Mouse (Mus musculus): ENCODE results near the gene Car11.

The Car11 gene

DNA sequence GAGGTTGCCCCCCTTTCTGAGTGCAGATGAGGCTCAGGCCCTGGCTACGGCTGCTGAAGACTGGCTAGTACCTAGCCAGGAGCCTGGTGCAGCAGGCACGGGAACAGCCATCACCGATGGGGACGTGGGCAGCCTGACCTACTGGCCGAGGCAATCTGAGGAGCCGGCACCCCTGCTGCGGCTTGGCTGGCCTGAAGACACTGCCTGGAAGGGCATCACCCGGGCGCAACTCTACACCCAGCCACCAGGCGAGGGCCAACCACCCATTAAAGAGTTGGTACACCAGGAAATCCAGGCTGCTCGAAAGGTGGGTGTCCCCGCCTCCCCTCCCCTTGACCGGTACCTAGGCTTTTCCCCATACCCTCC is 22.7 kb downstream of the Car11 start:
- DNase-seq (ENCODE audit: low spot score in 2 of 2): peak in 1 of 2 experiments; percentile 2

DNA sequence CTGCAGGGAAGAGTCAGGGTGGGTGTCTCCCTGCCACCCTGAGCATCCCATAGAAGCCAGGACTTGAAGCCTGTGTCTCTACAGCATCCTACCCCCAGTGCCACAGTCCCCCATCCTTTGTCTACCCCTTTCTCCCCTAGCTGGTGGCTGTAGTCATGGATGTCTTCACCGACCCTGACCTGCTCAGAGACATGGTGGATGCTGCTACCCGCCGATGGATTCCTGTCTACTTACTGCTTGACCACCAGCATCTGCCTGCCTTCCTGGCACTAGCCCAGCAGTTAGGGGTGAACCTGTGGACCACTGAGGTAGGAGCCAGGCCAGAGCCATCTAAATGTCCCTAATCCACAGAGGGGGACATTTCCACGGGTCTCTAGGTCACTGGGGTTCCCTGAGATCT is 23.7 kb downstream of the Car11 start:
- no peak for DNase-seq (ENCODE audit: low spot score in 2 of 2)

DNA sequence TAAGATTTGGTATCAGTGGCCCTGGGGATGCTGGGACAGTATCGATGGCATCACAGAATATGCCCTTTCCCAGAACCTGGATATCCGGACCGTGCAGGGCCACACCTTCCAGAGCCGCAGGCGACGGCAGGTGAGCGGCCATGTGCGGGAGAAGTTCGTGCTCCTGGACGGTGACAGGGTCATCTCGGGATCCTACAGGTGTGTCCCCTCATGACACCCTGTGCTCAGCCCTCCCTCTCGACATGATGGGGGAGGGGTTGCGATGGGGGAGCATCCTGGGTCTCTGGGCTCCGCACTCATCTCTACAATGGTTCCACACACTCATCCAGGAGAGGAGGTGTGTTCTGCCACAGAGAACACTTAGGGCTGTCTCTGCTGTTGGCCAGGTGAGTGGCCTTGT is 24.1 kb downstream of the Car11 start:
- DNase-seq (ENCODE audit: low spot score in 2 of 2): no peak

DNA sequence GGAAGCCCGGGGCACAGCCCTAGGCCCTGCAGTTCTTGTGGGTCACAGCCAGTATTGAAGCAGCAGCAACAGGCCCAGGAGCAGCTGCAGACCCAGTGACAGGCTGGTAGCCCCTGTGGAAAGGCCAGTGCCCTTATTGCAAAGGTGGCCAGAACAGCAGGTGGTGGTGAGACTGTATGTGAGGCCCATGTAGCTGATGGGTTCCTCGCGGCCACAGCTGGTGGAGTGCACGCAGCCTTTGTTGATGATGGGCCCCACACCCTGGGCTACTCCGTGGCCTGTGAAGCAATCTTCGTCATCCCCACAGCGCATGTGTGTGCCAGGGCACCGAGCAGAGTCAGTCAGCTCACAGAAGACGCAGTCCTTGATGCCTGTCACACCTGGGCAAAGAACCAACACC is 25.5 kb downstream of the Car11 start:
- DNase-seq (ENCODE audit: low spot score in 2 of 2): no peak

DNA sequence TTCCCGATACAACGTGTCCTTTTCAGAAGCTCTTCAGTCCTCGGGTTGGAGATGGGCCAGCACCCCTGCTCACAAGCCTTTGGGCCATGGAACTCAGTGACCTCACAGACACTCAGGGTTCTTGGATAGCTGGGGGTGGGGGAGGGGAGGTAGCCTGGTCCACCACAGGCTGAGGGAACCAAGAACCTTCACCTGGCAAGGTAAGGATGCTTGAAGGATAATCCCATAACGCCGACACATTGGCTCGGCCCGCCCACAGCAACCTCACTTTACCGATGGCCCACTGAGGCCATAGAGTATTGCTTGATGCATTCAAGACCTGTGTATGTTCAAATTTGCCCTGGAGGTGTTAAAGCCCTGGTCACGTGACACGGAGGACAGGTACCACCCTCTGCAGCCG is 26.1 kb downstream of the Car11 start, which contains the start of gene Spaca4:
Gene Spaca4, minus strand, starts transcription at position 101 of the 400 bp plus-strand sequence.
- no peak for DNase-seq (ENCODE audit: low spot score in 2 of 2)

DNA sequence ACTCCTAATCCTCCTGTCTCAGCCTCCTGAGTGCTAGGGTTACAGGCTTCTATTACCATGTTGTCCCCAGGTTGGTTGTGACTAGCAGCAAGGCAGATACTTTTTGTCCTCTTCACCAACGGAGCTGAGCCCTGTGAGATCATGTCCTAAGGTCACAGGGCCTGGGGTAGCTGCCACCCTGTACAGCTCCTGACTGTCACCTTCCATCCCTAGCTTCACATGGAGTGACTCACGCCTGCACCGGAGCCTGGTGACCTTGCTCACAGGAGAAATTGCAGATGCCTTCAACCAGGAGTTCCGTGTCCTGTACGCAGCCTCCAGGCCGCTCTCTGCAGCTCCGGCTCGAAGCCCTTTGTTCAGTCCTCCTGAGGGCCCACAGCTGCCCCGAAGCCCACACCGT is 26.8 kb downstream of the Car11 start:
- no peak for DNase-seq (ENCODE audit: low spot score in 2 of 2)

DNA sequence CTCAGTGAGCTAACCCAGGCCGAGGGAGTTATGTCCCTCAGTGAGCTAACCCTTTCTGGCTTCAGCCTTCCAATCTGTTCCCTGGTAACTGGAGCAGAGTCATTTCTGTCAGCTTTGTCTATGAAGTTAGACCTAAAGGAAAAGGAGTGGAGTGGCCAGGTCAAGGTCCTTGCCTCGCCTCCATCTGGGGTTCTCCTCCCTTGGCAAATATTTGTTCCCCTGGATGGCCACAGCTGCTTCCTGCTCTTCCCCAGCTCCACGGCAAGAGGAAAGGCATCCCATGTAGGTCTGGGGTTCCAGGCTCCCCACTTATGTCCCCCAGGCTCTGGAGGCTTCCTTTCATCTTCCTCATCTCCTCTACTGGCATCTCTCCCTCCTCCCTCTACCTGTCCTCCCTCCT is 28.0 kb downstream of the Car11 start:
- DNase-seq (ENCODE audit: low spot score in 2 of 2): no peak

DNA sequence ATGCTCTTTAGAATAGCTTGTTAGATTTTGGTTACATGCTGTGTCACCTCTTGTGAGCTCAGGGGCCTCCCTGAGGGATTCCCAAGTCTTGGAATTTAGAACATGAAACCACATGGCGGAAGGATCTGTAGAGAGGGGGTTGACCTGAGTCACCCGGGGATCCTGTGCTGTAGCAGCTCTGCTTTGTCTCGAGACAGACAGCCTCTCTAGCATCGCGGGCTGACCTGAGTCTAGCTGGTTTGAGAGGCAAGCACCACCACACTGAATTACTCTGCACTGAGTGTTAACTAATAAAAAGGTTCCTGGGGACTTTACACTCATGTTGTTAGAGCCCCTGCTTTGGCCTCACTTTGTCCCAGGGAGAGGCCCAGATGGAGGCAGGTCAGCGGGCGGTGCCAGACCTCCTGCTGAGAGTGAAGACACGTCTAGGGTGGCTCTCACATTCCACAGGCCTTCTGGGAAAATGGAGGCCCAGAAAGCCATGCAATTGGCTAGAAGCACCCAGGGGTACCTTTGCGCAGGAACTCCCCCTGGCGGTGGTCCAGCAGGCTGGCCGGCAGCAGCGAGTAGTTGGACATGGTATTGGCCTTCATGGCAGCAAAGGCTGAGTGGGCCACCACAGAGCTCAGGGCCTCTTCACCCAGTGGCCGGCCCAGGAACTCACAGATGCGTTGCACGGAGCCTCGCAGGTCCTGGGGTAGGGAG is 31.2 kb downstream of the Car11 start:
- peak in 1 of 2 experiments; percentile 34 for DNase-seq (ENCODE audit: low spot score in 2 of 2)

DNA sequence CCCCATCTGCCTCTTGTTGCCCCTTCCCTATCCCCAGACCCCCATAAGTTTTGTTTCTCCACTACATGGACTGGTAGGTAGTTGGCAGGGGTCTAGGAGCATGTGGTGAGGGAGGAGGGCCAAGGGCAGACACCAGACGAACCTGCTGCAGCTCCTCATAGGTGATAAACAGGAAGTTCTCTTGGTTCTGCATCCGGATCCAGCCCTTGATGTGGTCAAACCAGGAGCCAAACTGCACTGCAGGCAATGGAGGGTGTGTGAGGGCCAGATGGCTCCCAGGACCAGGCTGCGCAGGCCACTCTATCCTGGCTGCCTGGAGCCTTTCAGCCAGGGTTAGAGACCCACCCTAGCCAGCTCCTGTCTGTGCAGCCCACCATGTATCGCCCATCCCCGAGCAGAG is 33.8 kb downstream of the Car11 start:
- no peak for DNase-seq (ENCODE audit: low spot score in 2 of 2)

DNA sequence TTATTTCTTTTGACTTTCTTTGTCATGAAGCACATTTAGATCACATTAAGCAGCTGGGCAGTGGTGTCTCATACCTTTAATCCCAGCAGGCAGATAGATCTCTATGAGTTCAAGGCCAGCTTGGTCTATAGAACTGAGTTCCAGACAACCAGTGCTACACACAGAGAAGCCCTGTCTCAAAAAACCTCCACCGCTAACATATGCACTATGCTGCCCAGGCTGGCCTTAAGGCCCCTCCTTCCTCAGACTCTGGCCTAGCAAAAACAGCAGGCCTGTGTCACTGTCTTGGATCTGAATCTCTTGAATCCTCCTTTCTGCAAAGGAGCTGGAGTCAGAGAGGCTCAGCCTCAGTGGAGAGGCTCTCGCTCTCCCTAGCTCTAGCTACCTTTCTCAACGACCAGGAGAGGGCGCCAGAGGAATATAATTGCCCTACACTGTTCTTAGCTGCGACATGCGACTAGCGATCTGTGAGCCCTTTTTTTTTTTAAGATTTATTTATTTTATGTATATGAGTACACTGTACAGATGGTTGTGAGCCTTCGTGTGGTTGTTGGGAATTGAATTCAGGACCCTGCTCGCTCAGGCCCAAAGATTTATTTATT is 39.6 kb downstream of the Car11 start:
- DNase-seq (ENCODE audit: low spot score in 2 of 2): peak; percentile 77 to 82

DNA sequence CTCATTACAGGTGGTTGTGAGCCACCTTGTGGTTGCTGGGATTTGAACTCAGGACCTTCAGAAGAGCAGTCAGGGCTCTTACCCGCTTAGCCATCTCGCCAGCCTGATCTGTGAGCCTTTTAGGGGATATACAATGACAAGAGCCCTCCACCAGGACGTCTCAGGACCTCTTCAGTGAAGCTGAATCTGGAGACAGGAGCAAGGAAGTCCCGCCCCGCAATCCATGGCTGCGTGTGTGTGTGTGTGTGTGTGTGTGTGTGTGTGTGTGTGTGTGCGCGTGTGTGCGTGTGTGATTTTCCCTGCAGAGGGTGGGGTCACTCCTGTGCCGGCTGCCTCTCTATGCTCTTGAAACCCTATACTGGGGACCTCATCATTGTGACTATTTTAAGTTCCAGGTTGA is 40.2 kb downstream of the Car11 start:
- no peak for DNase-seq (ENCODE audit: low spot score in 2 of 2)

DNA sequence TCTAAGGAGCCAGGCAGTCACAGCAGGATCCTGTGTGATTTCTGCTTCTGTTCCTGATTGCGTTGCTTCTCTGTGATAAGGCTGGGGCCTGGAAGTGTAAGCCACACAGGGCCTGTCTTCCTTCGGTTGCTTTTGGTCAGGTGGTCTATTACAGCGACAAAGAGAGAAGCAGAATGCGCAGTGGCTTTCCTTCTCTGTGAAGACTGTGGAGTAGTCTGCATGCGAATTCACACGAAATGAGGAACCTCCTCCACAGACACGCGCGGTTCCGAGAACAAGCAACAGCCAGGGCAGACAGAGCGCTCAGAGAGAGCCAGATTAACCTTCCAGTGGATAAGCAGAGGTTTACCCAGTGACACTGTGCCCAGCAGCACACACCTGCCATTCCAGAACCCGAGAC is 41.7 kb downstream of the Car11 start:
- DNase-seq (ENCODE audit: low spot score in 2 of 2): no peak

DNA sequence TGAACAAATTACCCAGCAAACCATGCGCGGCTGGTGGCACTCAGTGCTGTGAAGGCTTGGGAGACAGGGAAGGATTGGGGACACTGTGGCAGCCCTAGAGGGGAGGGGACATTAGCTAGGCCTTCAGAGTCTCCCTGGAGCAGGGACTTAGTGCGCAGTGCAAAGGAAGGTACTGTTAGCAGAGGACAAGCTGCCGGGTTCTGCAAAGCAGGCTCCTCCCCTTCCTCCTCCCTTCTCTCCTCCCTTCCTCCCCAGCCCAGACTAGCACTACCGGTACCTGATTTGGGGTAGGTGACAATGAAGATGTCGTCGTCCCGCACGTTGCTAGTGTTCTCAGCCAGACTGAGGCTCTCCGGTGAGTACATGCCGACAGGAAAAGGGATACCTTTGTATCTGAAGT is 42.1 kb downstream of the Car11 start:
- no peak for DNase-seq (ENCODE audit: low spot score in 2 of 2)

DNA sequence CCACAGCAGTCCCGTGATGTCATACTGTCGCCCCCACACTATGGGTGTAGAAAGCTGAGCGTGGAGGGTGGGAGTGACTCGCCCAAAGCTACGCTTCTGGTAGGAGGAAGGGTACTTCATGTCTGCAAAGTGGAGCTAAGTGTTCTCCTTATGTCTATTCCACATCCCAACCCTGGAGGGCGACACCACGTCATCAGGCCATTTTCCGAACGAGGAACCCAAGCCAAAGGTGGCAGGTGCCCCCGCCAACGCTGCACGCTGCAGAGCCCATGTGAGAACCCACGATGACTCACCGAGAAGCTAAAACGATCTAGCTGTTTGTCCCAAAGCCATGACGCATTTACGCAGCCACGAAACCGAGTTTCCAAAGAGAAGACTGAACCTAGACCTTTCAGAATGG is 42.7 kb downstream of the Car11 start:
- no peak for DNase-seq (ENCODE audit: low spot score in 2 of 2)

DNA sequence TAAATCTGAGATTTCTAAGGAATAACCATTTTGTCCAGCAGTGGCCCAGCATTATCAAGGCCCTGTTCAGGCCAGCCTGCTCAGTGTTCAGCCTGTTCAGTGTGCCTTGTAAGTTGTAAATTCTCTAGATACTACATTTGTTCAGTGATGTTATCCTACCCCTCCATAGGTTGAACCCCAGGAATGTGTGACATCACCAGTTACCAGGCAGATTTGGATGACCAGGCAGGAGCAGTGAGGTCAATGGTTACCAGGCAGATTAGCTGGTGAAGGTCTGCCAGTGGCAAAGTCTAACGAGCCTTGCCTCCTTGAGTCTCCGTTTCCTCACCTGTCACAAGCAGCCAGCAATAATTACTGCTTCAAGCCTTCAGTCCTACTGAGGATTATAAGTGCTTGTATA is 44.7 kb downstream of the Car11 start:
- peak; percentile 70 to 71 for DNase-seq (ENCODE audit: low spot score in 2 of 2)

DNA sequence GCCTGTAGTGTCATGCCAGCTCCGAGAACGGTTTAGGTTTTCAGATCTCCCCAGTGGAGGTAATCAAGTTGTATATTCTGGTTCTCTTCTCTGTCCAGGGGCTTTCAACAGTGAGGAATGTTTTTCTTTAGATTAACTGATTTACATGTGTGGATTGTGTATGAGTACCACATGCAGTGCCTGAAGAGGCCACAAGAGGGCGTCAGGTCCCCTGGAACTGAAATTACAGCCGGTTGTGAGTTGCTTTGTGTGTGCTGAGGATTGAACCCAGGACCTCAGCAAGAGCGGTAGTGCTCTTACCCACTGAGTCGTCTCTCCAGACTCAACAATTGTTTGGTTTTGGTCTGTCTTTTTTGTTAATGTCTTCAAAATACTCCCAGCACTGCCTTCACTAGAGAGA is 46.9 kb downstream of the Car11 start:
- DNase-seq (ENCODE audit: low spot score in 2 of 2): no peak

DNA sequence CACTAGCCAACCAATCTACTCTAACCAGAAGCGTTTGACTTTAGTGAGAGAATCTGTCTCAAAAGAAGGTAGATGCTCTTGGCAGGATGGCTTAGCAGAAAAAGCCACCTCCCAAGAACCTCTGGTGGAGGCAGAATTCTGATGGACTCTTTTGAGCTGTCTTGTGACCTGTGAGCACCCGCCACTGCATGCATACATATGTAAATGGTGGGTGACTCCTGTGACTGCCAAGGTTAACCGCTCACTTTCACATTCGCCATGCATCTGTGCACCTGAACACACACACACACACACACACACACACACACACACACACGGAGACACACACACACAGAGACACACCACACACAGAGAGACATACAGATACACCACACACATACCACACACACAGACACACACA is 47.8 kb downstream of the Car11 start:
- no peak for DNase-seq (ENCODE audit: low spot score in 2 of 2)

DNA sequence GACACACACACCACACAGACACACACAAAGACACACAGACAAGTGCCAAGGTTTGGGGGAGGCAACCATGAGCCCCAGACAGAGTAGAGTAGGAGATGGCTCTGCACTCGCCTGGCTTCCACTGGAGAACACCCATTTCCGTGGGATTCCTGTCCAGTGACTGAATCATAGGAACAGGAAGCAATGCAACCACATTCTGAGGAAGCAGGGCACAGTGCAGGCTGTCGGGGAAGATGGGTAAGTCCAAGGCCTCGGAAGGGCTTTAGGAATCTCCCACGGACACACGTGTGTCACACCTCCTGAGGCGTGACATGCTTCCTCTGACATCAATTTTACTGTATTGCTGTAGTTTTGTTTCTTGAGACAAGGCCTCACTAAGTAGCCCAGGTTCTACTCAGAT is 48.5 kb downstream of the Car11 start:
- DNase-seq (ENCODE audit: low spot score in 2 of 2): no peak

DNA sequence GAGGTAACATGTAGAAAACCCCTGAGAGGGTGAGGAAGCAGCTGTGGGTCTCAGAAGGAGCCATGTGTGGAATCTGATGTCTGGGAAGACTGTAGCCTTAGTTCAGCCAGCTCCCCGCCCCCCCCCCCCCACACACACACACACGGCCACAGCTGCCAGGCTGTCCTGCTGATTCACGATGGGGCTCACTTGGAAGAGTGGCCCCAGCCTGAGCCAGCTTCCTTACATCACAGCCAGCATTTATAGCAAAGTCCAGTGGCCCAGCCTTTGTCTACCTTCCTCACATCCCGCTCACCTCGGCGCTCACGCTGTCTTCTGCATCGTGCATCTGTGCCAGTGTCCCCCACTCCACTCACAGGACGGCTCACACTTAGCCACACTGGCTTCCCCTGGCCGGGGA is 49.8 kb downstream of the Car11 start:
- DNase-seq (ENCODE audit: low spot score in 2 of 2): no peak

DNA sequence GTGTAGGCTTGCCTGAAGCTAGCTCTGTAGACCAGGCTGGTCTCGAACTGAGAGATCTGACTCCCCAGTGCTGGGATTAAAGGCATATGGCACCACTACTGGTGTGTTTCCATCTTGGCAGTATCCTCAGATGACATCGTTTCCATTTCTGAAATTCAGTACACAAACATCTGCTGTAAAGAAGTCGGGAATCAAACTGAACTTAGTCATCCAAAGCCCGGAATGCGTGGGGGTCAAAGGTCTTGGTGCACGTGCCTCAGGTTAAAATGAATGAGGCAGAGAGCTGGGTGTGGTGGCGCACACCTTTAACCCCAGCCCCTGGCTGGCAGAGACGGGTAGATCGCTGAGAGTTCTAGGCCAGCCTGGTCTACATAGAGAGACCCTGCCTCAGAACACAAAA is 50.5 kb downstream of the Car11 start:
- DNase-seq (ENCODE audit: low spot score in 2 of 2): no peak

Data from urinary bladder, postnatal 36 days (tissue).